Mouse (Mus musculus) forebrain, embryonic 14.5 days (tissue): ENCODE measurements around the gene Trim46. TPM values are rescaled to one million over a fixed set of nuclear protein-coding genes. Genes with fewer than 3 reads are reported as not detected.

Experiments used
- ATAC-seq: fragments of 200-750 bp; cut with Nextera tagmentation; 2 replicates; pipeline ENCODE4 v1.8.0; 2017; ENCODE audit warnings: mild to moderate bottlenecking, moderate library complexity
- DNase-seq: peaks from one replicate; pipeline ENCODE4 v3.0.0-alpha.2; 2015; ENCODE audit warnings: low spot score
- H3K27ac ChIP-seq: fragments of 300-500 bp; sonication (generic); 2 replicates; pipeline ENCODE4 v1.5.1; 2014; ENCODE audit warnings: low read depth, mild to moderate bottlenecking, control low read depth, low read length, moderate library complexity
- H3K27me3 ChIP-seq: fragments of 300-500 bp; sonication (generic); replicated peaks from 2 replicates; pipeline ENCODE4 v1.6.1; 2014; ENCODE audit warnings: low read length, control low read depth, mixed read lengths; ENCODE audit not compliant: control insufficient read depth, insufficient read depth
- H3K36me3 ChIP-seq: fragments of 300-500 bp; sonication (generic); 2 replicates; pipeline ENCODE4 v1.6.1; 2014; ENCODE audit warnings: low read length, control low read depth; ENCODE audit not compliant: control insufficient read depth, insufficient read depth
- H3K4me1 ChIP-seq: fragments of 300-500 bp; sonication (generic); 2 replicates; pipeline ENCODE4 v1.6.1; 2014; ENCODE audit warnings: antibody characterized with exemption, low read length, control low read depth; ENCODE audit not compliant: control insufficient read depth, insufficient read depth
- H3K4me2 ChIP-seq: fragments of 300-500 bp; sonication (generic); 2 replicates; pipeline ENCODE4 v1.6.1; 2014; ENCODE audit warnings: mild to moderate bottlenecking, control low read depth, low read length
- H3K4me3 ChIP-seq: fragments of 300-500 bp; sonication (generic); 2 replicates; pipeline ENCODE4 v1.5.1; 2014; ENCODE audit warnings: low read depth, low read length, control low read depth
- H3K9ac ChIP-seq: fragments of 300-500 bp; sonication (generic); 2 replicates; pipeline ENCODE4 v1.6.1; 2014; ENCODE audit warnings: mild to moderate bottlenecking, low read length, control low read depth, moderate library complexity
- H3K9me3 ChIP-seq: fragments of 300-500 bp; sonication (generic); replicated peaks from 2 replicates; pipeline ENCODE4 v1.6.1; 2016; ENCODE audit warnings: low read length, control low read depth, mixed read lengths; ENCODE audit not compliant: control insufficient read depth
- WGBS: fragments of 180-500 bp; shearing (Covaris S2); extraction: QIAGEN DNeasy Blood & Tissue Kit; methylation state at CpG from one replicate; pipeline ENCODE4 v1.1.7; 2014; 5-methylcytosine and 5-hydroxymethylcytosine counted together
- polyA plus RNA-seq: library from polyadenylated mRNA; unstranded; fragments of >200 nt; fragmentation: Nextera tagmentation; extraction: Ambion mirVana; gene quantifications from 2 replicates; pipeline ENCODE4 v1.2.1, GENCODE M21; 2014

Trim46 gene
- polyA plus RNA-seq, 1 experiment from 2014 or later = 34.0 TPM

DNA sequence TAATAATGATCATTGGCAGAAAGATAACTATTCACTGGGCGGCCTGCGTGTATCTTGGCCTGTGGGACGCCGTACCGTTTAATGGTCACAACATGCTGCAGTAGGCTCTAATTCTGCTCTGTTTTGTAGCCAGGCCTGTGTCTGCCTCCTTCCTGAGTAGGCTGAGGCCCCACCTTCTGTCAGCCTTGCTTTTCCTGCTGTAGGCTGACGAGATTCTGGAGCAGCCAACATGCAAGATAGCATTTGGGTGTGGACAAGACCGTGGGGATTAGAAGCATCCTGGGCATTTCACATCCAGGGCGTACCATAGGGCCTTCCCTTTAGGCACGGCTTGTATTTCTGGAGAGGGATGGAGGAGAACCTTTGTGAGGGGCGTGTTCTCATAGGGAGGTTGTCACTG lies 16.3 kb upstream of the Trim46 start:
- WGBS = 79% methylated on average over 10 of the region's 10 CpGs

DNA sequence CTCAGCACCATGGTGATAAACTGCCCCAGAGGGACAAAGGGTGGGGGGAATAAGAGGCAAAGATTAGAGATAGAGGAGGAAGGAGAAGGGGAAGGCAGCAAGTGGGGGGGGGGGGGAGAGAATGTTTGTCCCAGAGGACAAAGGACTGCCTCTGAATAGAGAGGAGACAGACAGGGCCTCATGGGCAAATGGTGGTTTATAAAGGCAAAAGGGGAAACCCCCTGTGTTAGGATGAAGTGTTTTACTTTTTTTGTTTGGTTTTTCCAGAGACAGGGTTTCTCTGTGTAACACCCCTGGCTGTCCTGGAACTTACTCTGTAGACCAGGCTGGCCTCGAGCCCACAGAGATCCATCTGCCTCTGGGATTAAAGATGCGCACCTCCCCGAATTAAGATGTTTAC lies 14.1 kb upstream of the Trim46 start:
- 66% methylated on average over 3 of the region's 3 CpGs for WGBS
- no peak overlapping the region for H3K4me2 ChIP-seq
- no peak overlapping the region for H3K4me3 ChIP-seq
- no peak overlapping the region for H3K27ac ChIP-seq
- H3K27me3 ChIP-seq = no peaks in the 10 kb centered on the region
- no peak for DNase-seq
- no peaks in the 10 kb centered on the region for H3K36me3 ChIP-seq
- H3K4me1 ChIP-seq = no peaks in the 10 kb centered on the region
- ATAC-seq = no peak
- H3K9me3 ChIP-seq = no peaks in the 10 kb centered on the region
- H3K9ac ChIP-seq = no peak overlapping the region

More for the DNA sequence above, 16.3 kb upstream of the Trim46 start:
- ATAC-seq (no peak), DNase-seq (no peak)
- Histone ChIP-seq H3K4me1 (peaks cover 6% of the 10 kb centered on the region), H3K36me3 (no peaks in the 10 kb centered on the region), H3K4me3 (no peak overlapping the region), H3K27ac (no peak overlapping the region), H3K9ac (no peak overlapping the region), H3K4me2 (no peak overlapping the region), H3K27me3 (no peaks in the 10 kb centered on the region), H3K9me3 (no peaks in the 10 kb centered on the region)

DNA sequence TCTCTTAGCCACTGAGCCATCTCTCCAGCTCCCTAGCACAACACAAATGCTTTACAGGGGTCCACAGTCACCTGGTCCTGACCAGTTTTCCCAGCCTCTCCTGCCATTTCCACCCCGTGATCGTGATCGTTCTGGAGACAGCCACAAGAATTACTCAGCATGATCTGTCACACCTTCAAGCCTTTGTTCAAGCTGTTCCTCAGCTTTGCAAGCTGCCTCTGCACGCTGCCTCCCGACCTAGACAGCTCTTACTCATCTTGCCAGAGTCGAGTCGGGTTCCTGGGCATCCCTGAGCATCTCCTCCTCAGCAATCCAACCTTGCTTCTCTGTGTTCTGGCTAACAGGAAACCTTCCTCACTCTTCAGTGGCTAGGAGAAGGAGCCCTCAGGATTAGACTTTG lies 13.0 kb upstream of the Trim46 start, which contains the start of gene Dpm3:
Gene Dpm3, plus strand, starts transcription at position 283 of the 400 bp plus-strand sequence.
- H3K27ac ChIP-seq = no peak within 1 kb of the TSS
- no peaks in the 10 kb centered on the region for H3K36me3 ChIP-seq
- H3K9me3 ChIP-seq = no peaks in the 10 kb centered on the region
- WGBS = 54% methylated on average over 7 of the region's 7 CpGs
- no peak for DNase-seq
- no peak within 1 kb of the TSS for H3K4me2 ChIP-seq
- no peaks in the 10 kb centered on the region for H3K4me1 ChIP-seq
- H3K27me3 ChIP-seq = no peaks in the 10 kb centered on the region
- ATAC-seq = no peak
- no peak within 1 kb of the TSS for H3K9ac ChIP-seq
- H3K4me3 ChIP-seq = no peak within 1 kb of the TSS

DNA sequence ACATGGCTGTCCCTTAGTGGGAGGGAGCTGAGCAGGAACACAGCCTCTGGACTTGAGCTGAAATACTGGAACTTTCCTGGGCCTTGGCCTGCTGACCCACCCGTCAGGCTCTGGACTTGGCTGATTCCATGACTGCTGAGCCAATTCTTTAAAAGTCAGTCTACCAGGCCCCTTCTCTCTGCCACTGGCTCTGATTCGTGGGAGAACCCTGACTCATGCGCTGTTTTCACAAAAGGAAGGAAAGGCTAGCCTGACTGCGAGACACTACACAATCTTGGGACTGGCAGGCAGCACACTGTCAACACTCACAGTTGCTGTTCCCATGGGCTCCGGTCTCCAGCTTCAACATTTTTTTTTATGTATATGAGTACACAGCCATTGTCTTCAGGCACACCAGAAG lies 10.1 kb upstream of the Trim46 start:
- H3K4me3 ChIP-seq = no peak overlapping the region
- H3K9me3 ChIP-seq = no peaks in the 10 kb centered on the region
- ATAC-seq = no peak
- no peaks in the 10 kb centered on the region for H3K27me3 ChIP-seq
- no peak for DNase-seq
- no peak overlapping the region for H3K27ac ChIP-seq
- WGBS = 83% methylated on average over 5 of the region's 5 CpGs
- H3K9ac ChIP-seq = no peak overlapping the region
- H3K36me3 ChIP-seq = no peaks in the 10 kb centered on the region
- H3K4me1 ChIP-seq = no peaks in the 10 kb centered on the region
- H3K4me2 ChIP-seq = no peak overlapping the region

DNA sequence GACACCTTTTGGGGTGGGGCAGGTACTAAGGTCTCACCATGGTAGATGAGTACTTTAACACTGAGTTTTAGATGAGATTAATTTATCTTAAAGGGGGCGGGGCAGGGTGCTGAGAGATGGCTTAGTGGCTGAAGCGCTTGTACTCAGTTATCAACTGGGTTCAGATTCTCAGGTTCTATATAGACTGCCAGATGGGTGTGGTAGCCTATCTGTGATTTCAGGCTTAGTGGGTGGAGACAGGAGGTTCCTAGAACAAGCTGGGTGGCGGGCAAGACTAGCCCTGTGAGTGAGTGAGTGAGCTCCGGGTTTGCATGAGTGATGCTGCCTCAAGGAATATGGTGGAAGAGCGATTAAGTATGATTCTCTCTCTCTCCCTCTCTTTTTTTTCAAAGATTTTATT lies 8.9 kb upstream of the Trim46 start:
- no peak for DNase-seq

DNA sequence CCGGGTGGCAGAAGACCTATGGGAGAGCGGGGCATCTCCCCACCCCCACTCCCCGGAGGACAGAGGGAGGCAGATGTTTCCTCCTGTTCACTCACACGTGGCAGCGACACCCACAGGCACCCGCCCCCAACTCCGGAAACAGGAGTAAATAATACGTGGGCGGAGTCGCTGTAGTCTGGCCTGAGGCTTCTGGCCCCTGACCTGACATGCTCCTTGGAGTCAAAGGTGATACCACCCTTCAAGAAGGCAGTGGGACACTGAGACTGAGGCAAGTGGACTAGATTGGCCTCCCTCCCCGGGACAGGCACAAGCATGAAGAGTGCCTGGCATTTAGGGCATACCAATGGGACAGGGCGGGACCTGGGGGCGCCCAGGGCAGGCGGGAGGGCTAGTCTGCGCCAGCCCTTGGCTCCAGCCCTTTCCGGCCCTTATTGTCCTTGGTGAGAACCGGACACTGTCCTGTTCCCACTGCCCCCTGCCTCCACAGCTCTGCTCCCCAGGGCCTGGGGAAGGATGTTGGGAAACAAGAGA lies 5.3 kb upstream of the Trim46 start:
- H3K4me3 ChIP-seq = no peak overlapping the region
- no peak for ATAC-seq
- H3K9ac ChIP-seq = no peak overlapping the region
- H3K36me3 ChIP-seq = peaks cover 5% of the 10 kb centered on the region; the same call in 1 of the 2 replicates
- no peaks in the 10 kb centered on the region for H3K9me3 ChIP-seq
- DNase-seq = no peak
- no peak overlapping the region for H3K4me2 ChIP-seq
- H3K27me3 ChIP-seq = no peaks in the 10 kb centered on the region
- H3K4me1 ChIP-seq = no peaks in the 10 kb centered on the region; the same call in 1 of the 2 replicates
- no peak overlapping the region for H3K27ac ChIP-seq
- WGBS = 10% methylated on average over 17 of the region's 17 CpGs

More for the DNA sequence above, 8.9 kb upstream of the Trim46 start:
- 90% methylated on average over 5 of the region's 5 CpGs for WGBS
- Histone ChIP-seq H3K27me3 (no peaks in the 10 kb centered on the region), H3K27ac (no peak overlapping the region), H3K4me2 (no peak overlapping the region), H3K4me1 (no peaks in the 10 kb centered on the region), H3K9me3 (no peaks in the 10 kb centered on the region), H3K36me3 (no peaks in the 10 kb centered on the region), H3K9ac (no peak overlapping the region), H3K4me3 (no peak overlapping the region)
- no peak for ATAC-seq

DNA sequence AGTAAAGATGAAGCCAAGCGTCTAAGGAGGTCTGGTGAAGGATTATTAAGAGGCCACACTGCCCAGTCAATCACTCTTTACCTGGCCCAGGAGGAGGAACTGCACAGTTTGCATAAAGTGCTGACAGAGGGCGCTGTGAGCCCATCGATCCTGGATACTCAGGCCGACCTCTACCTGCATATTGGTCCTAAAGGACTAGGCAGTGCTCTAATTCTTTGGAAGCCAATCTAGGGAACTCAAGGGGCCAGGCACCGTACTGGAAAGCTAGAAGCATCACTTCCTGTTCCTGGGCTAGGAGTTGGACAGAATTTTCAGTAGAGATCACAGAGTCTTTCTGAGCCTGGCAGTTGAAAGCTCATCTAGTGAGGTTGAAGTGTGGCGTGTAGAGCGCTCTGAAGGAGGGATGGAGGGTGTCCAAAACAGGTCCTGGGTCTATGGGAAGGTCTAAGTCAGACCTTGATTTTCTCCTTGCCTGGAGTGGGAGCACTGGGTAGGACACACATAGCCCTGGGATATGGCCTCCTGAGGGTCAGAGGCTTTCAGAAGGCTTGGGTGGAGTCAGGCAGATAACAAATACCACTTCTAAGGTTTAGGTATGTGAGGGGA lies 4.4 kb upstream of the Trim46 start:
- Histone ChIP-seq H3K4me2 (no peak overlapping the region), H3K27me3 (no peaks in the 10 kb centered on the region), H3K4me1 (no peaks in the 10 kb centered on the region; the same call in 1 of the 2 replicates), H3K4me3 (no peak overlapping the region), H3K9ac (no peak overlapping the region), H3K36me3 (peaks cover 5% of the 10 kb centered on the region; the same call in 1 of the 2 replicates), H3K9me3 (no peaks in the 10 kb centered on the region), H3K27ac (no peak overlapping the region)
- ATAC-seq (no peak), DNase-seq (peak; percentile 42)
- WGBS = 24% methylated on average over 7 of the region's 7 CpGs

DNA sequence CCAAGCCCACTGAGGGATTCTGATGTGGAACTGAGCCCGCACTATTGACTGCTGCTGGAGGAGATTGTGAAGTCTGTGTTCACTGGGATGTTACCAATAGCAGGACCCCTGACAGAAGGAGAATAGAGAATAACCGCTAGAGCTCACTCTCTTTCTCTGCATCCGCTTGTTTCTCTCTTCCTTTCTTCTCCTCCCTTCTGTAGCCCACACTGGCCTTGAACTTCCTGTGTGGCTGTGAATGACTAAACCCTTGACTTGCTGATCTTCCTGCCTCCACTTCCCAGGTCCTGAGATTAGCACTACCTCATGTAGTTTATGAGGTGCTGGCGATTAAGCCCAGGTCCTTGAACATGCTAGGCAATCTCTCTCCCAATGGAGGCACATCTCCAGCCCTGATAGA lies 1.4 kb upstream of the Trim46 start:
- Histone ChIP-seq H3K27ac (no peak overlapping the region), H3K9me3 (no peaks in the 10 kb centered on the region), H3K4me2 (peak overlapping the region; percentile 95), H3K9ac (no peak overlapping the region), H3K4me3 (peak overlapping the region; percentile 70; the same call in 1 of the 2 replicates), H3K27me3 (no peaks in the 10 kb centered on the region), H3K36me3 (peaks cover 9% of the 10 kb centered on the region), H3K4me1 (peaks cover 12% of the 10 kb centered on the region)
- 89% methylated on average over 4 of the region's 4 CpGs for WGBS
- ATAC-seq = no peak
- DNase-seq = no peak

DNA sequence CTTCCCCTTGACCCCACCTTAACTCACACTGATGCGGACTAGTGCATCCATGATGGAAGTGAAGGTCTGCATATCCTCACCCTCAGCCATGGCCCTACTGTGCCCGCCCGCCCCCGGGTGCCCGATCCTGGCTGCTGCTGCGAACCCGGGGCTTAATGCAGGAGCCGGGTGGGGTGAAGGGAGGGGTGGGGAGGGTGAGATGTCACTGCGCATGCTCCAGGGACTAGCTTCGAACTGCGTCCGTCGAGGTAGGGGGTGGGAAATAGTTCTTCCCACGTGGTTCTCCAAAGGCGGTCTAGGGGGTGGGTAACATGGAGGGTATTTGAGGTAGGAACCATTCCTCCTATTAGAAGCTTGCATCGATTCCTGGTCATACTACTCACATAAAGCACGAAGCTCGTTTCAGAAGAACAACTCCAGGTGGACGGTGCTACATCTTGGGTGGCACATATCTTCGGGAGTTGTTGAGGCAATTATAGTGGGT lies 379 bp downstream of the Trim46 start, which contains the start of gene Krtcap2:
Gene Krtcap2, plus strand, starts transcription at position 279 of the 484 bp plus-strand sequence.
- peak; percentile 62 for ATAC-seq
- H3K27ac ChIP-seq = peak within 1 kb of the TSS; percentile 95
- H3K27me3 ChIP-seq = no peaks in the 10 kb centered on the region
- peak; percentile 91 for DNase-seq
- peaks cover 26% of the 10 kb centered on the region for H3K36me3 ChIP-seq
- no peaks in the 10 kb centered on the region for H3K9me3 ChIP-seq
- 4% methylated on average over 20 of the region's 20 CpGs for WGBS
- peaks cover 12% of the 10 kb centered on the region for H3K4me1 ChIP-seq
- H3K4me2 ChIP-seq = peak within 1 kb of the TSS; percentile 95
- peak within 1 kb of the TSS; percentile 70 for H3K4me3 ChIP-seq
- H3K9ac ChIP-seq = peak within 1 kb of the TSS; percentile 78
